Mouse (Mus musculus) hindbrain, postnatal 0 days (tissue): ENCODE measurements at regions not wholly inside any gene's neighbourhood (a gene's known extent, or its start where the extent isn't known, plus 50 kb on each side); places are given as distances from the start of the nearest gene placed in this dataset.

Experiments used
- ATAC-seq: fragments of 200-750 bp; cut with Nextera tagmentation; 2 replicates; pipeline ENCODE4 v1.8.0; 2017; ENCODE audit warnings: mild to moderate bottlenecking, moderate TSS enrichment, moderate library complexity
- DNase-seq: peaks from one replicate; pipeline ENCODE4 v3.0.0-alpha.2; 2015; ENCODE audit warnings: low spot score
- H3K27ac ChIP-seq: fragments of 300-500 bp; sonication (generic); 2 replicates; pipeline ENCODE4 v1.5.1; 2014; ENCODE audit warnings: mild to moderate bottlenecking
- H3K27me3 ChIP-seq: fragments of 300-500 bp; sonication (generic); 2 replicates; pipeline ENCODE4 v1.6.1; 2014; ENCODE audit warnings: low read length, mixed read lengths; ENCODE audit not compliant: insufficient read depth
- H3K36me3 ChIP-seq: fragments of 300-500 bp; sonication (generic); 2 replicates; pipeline ENCODE4 v1.6.1; 2014; ENCODE audit warnings: low read length, mixed read lengths; ENCODE audit not compliant: insufficient read depth
- H3K4me1 ChIP-seq: fragments of 300-500 bp; sonication (generic); 2 replicates; pipeline ENCODE4 v1.6.1; 2014; ENCODE audit warnings: antibody characterized with exemption, low read length, mixed read lengths; ENCODE audit not compliant: insufficient read depth
- H3K4me2 ChIP-seq: fragments of 300-500 bp; sonication (generic); 2 replicates; pipeline ENCODE4 v1.6.1; 2014; ENCODE audit warnings: low read depth, mild to moderate bottlenecking, low read length, moderate library complexity, mixed read lengths
- H3K4me3 ChIP-seq: fragments of 300-500 bp; sonication (generic); 2 replicates; pipeline ENCODE4 v1.5.1; 2014; ENCODE audit warnings: low read length
- H3K9ac ChIP-seq: fragments of 300-500 bp; sonication (generic); replicated peaks from 2 replicates; pipeline ENCODE4 v1.6.1; 2014; ENCODE audit warnings: mild to moderate bottlenecking, low read length, moderate library complexity, mixed read lengths
- H3K9me3 ChIP-seq: fragments of 300-500 bp; sonication (generic); 2 replicates; pipeline ENCODE4 v1.6.1; 2016; ENCODE audit warnings: low read length, mixed read lengths
- CTCF ChIP-seq: IDR thresholded peaks from 2 replicates; pipeline ENCODE4 v1.5.1; 2016; ENCODE audit warnings: antibody characterized with exemption, control low read depth, low read depth
- WGBS: fragments of 180-500 bp; shearing (Covaris S2); extraction: QIAGEN DNeasy Blood & Tissue Kit; methylation state at CpG from one replicate; pipeline ENCODE4 v1.1.7; 2014; 5-methylcytosine and 5-hydroxymethylcytosine counted together

GRCm38 (mm10) chr1:184497007-184497406, 235.4 kb downstream of the Hlx start:
- DNase-seq (no peak), ATAC-seq (no peak)
- Histone ChIP-seq H3K36me3 (no peaks in the 10 kb centered on the region), H3K4me3 (no peak overlapping the region), H3K4me1 (no peaks in the 10 kb centered on the region), H3K4me2 (no peak overlapping the region), H3K27ac (no peak overlapping the region), H3K27me3 (no peaks in the 10 kb centered on the region), H3K9me3 (no peaks in the 10 kb centered on the region), H3K9ac (no peak overlapping the region)
- 17% methylated on average over 1 of the region's 1 CpGs for WGBS
- TF ChIP-seq CTCF: no peak

DNA sequence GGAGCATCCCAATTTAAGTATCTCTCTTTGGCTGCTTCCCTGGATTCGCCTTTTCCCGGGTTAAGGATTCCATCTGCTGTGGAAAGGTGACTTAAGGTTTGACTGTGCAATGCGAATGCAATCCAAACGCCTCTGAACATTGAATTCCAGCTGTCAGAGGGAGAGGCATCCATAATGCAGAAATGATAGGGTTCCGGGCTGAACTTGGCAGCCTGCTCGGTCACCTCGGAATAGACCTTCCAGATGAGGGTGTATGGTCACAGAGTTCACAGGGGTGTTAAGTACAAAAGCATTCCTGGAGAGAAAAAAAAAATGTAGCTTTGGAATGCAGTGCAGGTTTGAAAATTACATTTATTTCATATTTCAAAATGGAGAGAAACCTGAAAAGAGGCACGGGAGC, 238.6 kb downstream of the Hlx start:
- DNase-seq: no peak
- Histone ChIP-seq H3K36me3 (no peaks in the 10 kb centered on the region), H3K27ac (no peak overlapping the region), H3K4me1 (no peaks in the 10 kb centered on the region), H3K4me3 (no peak overlapping the region), H3K4me2 (no peak overlapping the region), H3K27me3 (no peaks in the 10 kb centered on the region), H3K9ac (no peak overlapping the region), H3K9me3 (no peaks in the 10 kb centered on the region)
- no peak for TF ChIP-seq CTCF
- WGBS: 82% methylated on average over 8 of the region's 8 CpGs
- no peak for ATAC-seq

- TF ChIP-seq CTCF: no peak
- H3K27ac ChIP-seq: no peak overlapping the region
- no peak overlapping the region for H3K4me2 ChIP-seq
- DNase-seq: no peak
- 92% methylated on average over 3 of the region's 3 CpGs for WGBS
- no peak overlapping the region for H3K4me3 ChIP-seq
- H3K9me3 ChIP-seq: no peaks in the 10 kb centered on the region
- H3K36me3 ChIP-seq: no peaks in the 10 kb centered on the region
- H3K4me1 ChIP-seq: no peaks in the 10 kb centered on the region
- H3K27me3 ChIP-seq: no peaks in the 10 kb centered on the region
- no peak for ATAC-seq
- no peak overlapping the region for H3K9ac ChIP-seq
These were observed 240.3 kb downstream of the Hlx start for GRCm38 (mm10) chr1:184492115-184492514.

DNA sequence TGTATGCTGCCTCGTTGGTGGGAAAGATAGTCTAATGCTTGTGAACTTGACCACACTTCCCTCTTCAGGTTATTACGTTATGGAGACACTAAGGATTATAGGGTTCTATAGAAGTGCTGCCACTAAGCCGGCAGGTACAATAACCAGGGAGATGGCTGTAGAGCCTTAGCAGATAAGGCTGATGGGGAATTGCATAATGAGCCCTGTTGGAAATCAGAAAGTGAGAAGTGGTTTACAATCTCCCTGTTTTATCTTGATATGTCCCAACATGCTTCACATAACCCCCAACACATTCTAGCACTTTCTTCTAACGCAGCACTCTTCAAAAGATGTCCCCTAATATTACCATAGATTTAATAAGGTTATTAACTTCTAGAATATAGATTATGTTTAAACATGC, 241.2 kb downstream of the Hlx start:
- DNase-seq: no peak
- no peak for TF ChIP-seq CTCF
- Histone ChIP-seq H3K27ac (no peak overlapping the region), H3K4me3 (no peak overlapping the region), H3K36me3 (no peaks in the 10 kb centered on the region), H3K4me2 (no peak overlapping the region), H3K9me3 (no peaks in the 10 kb centered on the region), H3K27me3 (no peaks in the 10 kb centered on the region), H3K9ac (no peak overlapping the region), H3K4me1 (no peaks in the 10 kb centered on the region)
- ATAC-seq: no peak
- 84% methylated on average over 4 of the region's 4 CpGs for WGBS

GRCm38 (mm10) chr1:184487409-184487808, 245.0 kb downstream of the Hlx start:
- WGBS: 28% methylated on average over 6 of the region's 6 CpGs

GRCm38 (mm10) chr1:184484801-184485200, 247.6 kb downstream of the Hlx start:
- DNase-seq (no peak), ATAC-seq (no peak)
- H3K27me3 ChIP-seq: no peaks in the 10 kb centered on the region
- H3K9me3 ChIP-seq: no peaks in the 10 kb centered on the region
- WGBS: 81% methylated on average over 8 of the region's 8 CpGs
- H3K9ac ChIP-seq: no peak overlapping the region
- H3K36me3 ChIP-seq: no peaks in the 10 kb centered on the region
- no peak for TF ChIP-seq CTCF
- H3K4me3 ChIP-seq: no peak overlapping the region
- no peak overlapping the region for H3K27ac ChIP-seq
- no peak overlapping the region for H3K4me2 ChIP-seq
- no peaks in the 10 kb centered on the region for H3K4me1 ChIP-seq

More at GRCm38 (mm10) chr1:184487409-184487808, 245.0 kb downstream of the Hlx start:
- H3K27ac ChIP-seq: no peak overlapping the region
- H3K9ac ChIP-seq: no peak overlapping the region
- no peak for ATAC-seq
- no peaks in the 10 kb centered on the region for H3K27me3 ChIP-seq
- H3K4me3 ChIP-seq: no peak overlapping the region
- DNase-seq: no peak
- no peaks in the 10 kb centered on the region for H3K4me1 ChIP-seq
- no peaks in the 10 kb centered on the region for H3K9me3 ChIP-seq
- no peak overlapping the region for H3K4me2 ChIP-seq
- H3K36me3 ChIP-seq: no peaks in the 10 kb centered on the region
- no peak for TF ChIP-seq CTCF

DNA sequence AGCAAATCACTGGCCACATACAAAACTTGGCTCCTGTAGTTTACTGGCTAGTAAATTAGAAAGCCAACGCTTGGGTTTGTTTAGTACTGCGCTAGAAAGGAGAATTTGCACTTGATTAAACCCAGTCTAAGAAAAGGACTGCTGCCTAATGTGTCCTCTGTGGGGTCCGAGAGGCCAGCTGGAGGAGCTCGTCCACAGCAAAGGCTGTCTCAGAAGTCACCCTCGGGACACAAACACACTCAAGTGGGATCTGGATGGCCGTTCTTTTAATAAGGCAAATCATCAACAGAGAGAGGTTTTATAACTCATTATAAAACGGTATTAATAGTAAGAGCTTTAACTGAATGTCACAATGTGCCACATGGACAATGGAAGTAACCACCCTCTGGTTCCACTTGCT, 249.0 kb downstream of the Hlx start:
- no peak for ATAC-seq

More for the DNA sequence above, 249.0 kb downstream of the Hlx start:
- H3K27ac ChIP-seq: no peak overlapping the region
- no peaks in the 10 kb centered on the region for H3K9me3 ChIP-seq
- 70% methylated on average over 7 of the region's 7 CpGs for WGBS
- no peaks in the 10 kb centered on the region for H3K27me3 ChIP-seq
- H3K4me2 ChIP-seq: no peak overlapping the region
- no peak for TF ChIP-seq CTCF
- no peak overlapping the region for H3K4me3 ChIP-seq
- H3K4me1 ChIP-seq: no peaks in the 10 kb centered on the region
- DNase-seq: no peak
- no peaks in the 10 kb centered on the region for H3K36me3 ChIP-seq
- no peak overlapping the region for H3K9ac ChIP-seq
